ENCODE assay signal across 18 mouse cellular contexts in genomic region chr14:87393096-87393495, GRCm38 (mm10).
"Had no signal": no experiment of that assay in that cellular context is flagged by ENCODE, and none has a peak within 500 bp of the region (broad histone marks: within the 10 kb centered on the region; RNA-seq: fewer than 3 reads in every experiment).

No protein-coding gene starts in this region.

- DNase-seq: liver, postnatal 0 days; lung, adult 2 months; lung, postnatal 14 days; lung, postnatal 36 days; retina, postnatal 1 day; right cerebral cortex, adult 18-20 months; right cerebral cortex, postnatal 25 days; right cerebral cortex, postnatal 4 days; spleen, adult 18-20 months; thymus, adult 18-20 months; thymus, postnatal 25 days; thymus, postnatal 4 days had no signal

- H3K27ac ChIP-seq: lung, embryonic 15.5 days; macrophage; midbrain, embryonic 13.5 days; midbrain, embryonic 15.5 days; neural tube, embryonic 12.5 days had no signal

- H3K27me3 ChIP-seq: lung, embryonic 15.5 days; megakaryocyte, embryonic 14.5 days; midbrain, embryonic 13.5 days; midbrain, embryonic 15.5 days; neural tube, embryonic 12.5 days had no signal

- H3K4me1 ChIP-seq: lung, embryonic 15.5 days; megakaryocyte, embryonic 14.5 days; midbrain, embryonic 13.5 days; midbrain, embryonic 15.5 days; neural tube, embryonic 12.5 days had no signal

- H3K36me3 ChIP-seq: lung, embryonic 15.5 days; midbrain, embryonic 13.5 days; midbrain, embryonic 15.5 days; neural tube, embryonic 12.5 days had no signal

- H3K4me3 ChIP-seq: lung, embryonic 15.5 days; megakaryocyte, embryonic 14.5 days; midbrain, embryonic 13.5 days; midbrain, embryonic 15.5 days; neural tube, embryonic 12.5 days had no signal
